Mouse (Mus musculus) ES-E14 (cell line): ENCODE data around the gene Rrp8.

Source experiments
- HCFC1 ChIP-seq: IDR thresholded peaks from 2 replicates; pipeline ENCODE4 v1.6.1; 2012; ENCODE audit warnings: low read length, inconsistent platforms, borderline replicate concordance; ENCODE audit not compliant: insufficient read depth
- ZC3H11A ChIP-seq: IDR thresholded peaks from 2 replicates; pipeline ENCODE4 v1.6.1; 2012; ENCODE audit warnings: low read depth, mild to moderate bottlenecking, inconsistent platforms, low read length, borderline replicate concordance
- ZNF384 ChIP-seq: IDR thresholded peaks from 2 replicates; pipeline ENCODE4 v1.6.1; 2012; ENCODE audit warnings: low read depth, low read length, inconsistent platforms

DNA sequence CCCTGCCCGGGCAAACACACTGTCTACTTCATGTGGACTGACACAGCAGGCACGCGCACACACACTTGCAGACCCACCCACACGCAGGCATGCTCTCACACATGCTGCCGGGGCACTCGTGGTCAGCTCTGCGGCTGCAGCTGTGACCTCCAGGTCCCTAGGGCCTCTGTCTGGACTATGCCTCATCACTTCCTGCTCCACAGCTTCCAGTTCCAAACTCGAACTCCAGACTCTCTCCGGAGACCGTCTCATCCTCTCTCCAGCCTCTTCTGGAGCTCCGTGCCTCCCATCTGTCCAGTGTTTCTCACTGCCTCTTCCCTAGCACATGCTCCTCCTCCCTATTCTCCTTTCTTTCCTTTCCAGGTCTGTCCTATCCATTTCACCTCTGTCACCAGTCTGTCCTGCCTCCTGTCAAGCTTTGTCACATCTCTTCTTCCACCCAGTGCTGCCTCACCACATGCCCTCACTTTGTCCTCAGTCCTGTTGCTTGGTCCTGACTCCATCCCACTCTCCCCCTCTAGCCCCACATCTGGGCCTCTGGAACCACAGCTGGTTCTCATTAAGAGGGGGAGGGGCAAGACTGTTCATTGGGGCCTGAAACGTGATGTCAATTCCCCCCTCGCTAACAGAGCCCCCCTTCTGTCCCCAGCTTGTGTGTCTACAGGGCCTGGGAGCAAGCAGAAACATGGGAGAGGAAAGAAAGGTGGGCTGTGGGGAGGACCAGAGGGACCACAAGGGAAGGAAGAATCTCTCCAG is 40.8 kb upstream of the Rrp8 start:
- TF ChIP-seq ZC3H11A = no peak
- TF ChIP-seq ZNF384 = no peak
- TF ChIP-seq HCFC1 = no peak
